Mouse (Mus musculus) neural tube, embryonic 13.5 days (tissue): Measurements from ENCODE around the gene Bcap29. TPM values are rescaled to one million over a fixed set of nuclear protein-coding genes. Genes with fewer than 3 reads are reported as not detected.

Experiments used
- polyA plus RNA-seq: library from polyadenylated mRNA; unstranded; fragments of >200 nt; fragmentation: Nextera tagmentation; extraction: Ambion mirVana; gene quantifications from 2 replicates; pipeline ENCODE4 v1.2.1, GENCODE M21; 2015

Gene Bcap29
- polyA plus RNA-seq, 1 experiment from 2014 or later, result 32.8 TPM

Other genes with a start within 250 kb of the Bcap29 start
- gene Slc26a3, start 243.8 kb downstream of the Bcap29 start, polyA plus RNA-seq, result 0.18 TPM in 1 of 2 replicates, not detected in the other
- gene Cbll1, start 135.0 kb downstream of the Bcap29 start, polyA plus RNA-seq, result 18.1 and 18.9 TPM in 2 replicates
- 0.18 TPM in 1 of 2 replicates, not detected in the other for gene Slc26a4, start 74.7 kb downstream of the Bcap29 start, polyA plus RNA-seq
- 3.4 and 7.6 TPM in 2 replicates for gene Dus4l, start 20.2 kb upstream of the Bcap29 start, polyA plus RNA-seq
- 33.1 and 35.5 TPM in 2 replicates for gene Cog5, start 20.2 kb upstream of the Bcap29 start, polyA plus RNA-seq
- 18.7 and 19.2 TPM in 2 replicates for gene Gpr22, start 79.3 kb upstream of the Bcap29 start, polyA plus RNA-seq